In the genomic region with DNA sequence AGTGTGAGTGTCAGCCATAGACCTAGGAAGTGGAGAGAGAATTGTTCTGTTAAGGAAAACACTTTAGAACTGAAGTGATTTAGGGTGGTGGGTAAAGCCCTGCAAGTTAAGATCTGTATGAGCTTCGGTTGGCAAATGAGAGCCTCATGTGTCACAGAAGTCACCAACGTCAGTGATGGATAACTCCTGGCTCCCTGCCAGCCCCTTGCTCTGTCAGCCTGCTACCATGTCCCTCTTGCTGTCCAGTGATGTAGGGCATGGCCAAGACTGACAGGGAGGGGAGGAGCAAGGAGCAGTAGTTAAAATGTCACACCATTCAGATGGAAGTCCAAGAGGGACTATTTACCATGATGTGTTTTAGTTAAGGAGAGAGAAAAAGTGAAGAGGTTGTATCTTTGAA, we compare ENCODE assay signal across 29 mouse cellular contexts. TPM values are rescaled to one million over a fixed set of nuclear protein-coding genes. Genes with fewer than 3 reads are reported as not detected.
DNase-seq lines count a peak whose midpoint lies in the region; ATAC-seq and TF ChIP-seq lines count a peak whose summit lies in the region.
"Had no signal": no experiment of that assay in that cellular context is flagged by ENCODE, and none has a peak within 500 bp of the region (broad histone marks: within the 10 kb centered on the region; RNA-seq: fewer than 3 reads in every experiment).

No protein-coding gene starts in this region.

- TF ChIP-seq CTCF in liver, postnatal 0 days (IDR thresholded peaks at IDR 0.05; ENCODE audit: low read depth): no peak

- no peak for ATAC-seq in liver, postnatal 0 days
- ATAC-seq: forebrain, embryonic 15.5 days; inflammation-experienced regulatory T-cells, adult 6 months had no signal

- no peak overlapping the region for H3K4me3 ChIP-seq in liver, postnatal 0 days (ENCODE audit: low read depth, low read length)
- H3K4me3 ChIP-seq: embryonic facial prominence, embryonic 15.5 days; forebrain, embryonic 15.5 days; heart, embryonic 15.5 days; limb, embryonic 13.5 days; liver, embryonic 13.5 days had no signal

- H3K9me3 ChIP-seq in liver, postnatal 0 days (ENCODE audit: low read length): no peaks in the 10 kb centered on the region
- H3K9me3 ChIP-seq: embryonic facial prominence, embryonic 15.5 days; forebrain, embryonic 15.5 days; heart, embryonic 15.5 days; limb, embryonic 13.5 days had no signal

- TF ChIP-seq EP300 in liver, postnatal 0 days (IDR thresholded peaks at IDR 0.05; ENCODE audit: low read depth): no peak

- 40% methylated on average over 2 of the region's 2 CpGs for WGBS in liver, postnatal 0 days (ENCODE audit: insufficient replicate concordance)

- DNase-seq in cerebellum, postnatal 14 days: peak; percentile 31 to 62
- no peak for DNase-seq in cerebellum, adult 9-10 months
- DNase-seq in kidney, postnatal 36 days: peak; percentile 17 to 56
- DNase-seq in kidney, adult 11 months: no peak
- peak; percentile 22 for DNase-seq in 3T3-L1 (ENCODE audit: low read depth, low spot score)
- peak; percentile 45 for DNase-seq in adrenal gland, adult 2 months
- DNase-seq in liver, postnatal 0 days: no peak
- no peak for DNase-seq in ovary, postnatal 36 days (ENCODE audit: low spot score)
- DNase-seq: cerebellum, adult 2 months; layer of hippocampus, postnatal 36 days; liver, embryonic 13.5 days; right cerebral cortex, adult 18-20 months; right cerebral cortex, postnatal 4 days; thymus, adult 18-20 months had no signal

- H3K4me2 ChIP-seq in liver, postnatal 0 days (ENCODE audit: low read depth, low read length): no peak overlapping the region
- H3K4me2 ChIP-seq: embryonic facial prominence, embryonic 15.5 days; forebrain, embryonic 15.5 days; heart, embryonic 15.5 days; hindbrain, embryonic 14.5 days; limb, embryonic 13.5 days; liver, embryonic 13.5 days; midbrain, embryonic 11.5 days had no signal

- no peak overlapping the region for H3K9ac ChIP-seq in liver, postnatal 0 days (replicated peaks)
- H3K9ac ChIP-seq: embryonic facial prominence, embryonic 15.5 days; forebrain, embryonic 15.5 days; heart, embryonic 15.5 days; hindbrain, embryonic 14.5 days; limb, embryonic 13.5 days; liver, embryonic 13.5 days had no signal

- H3K27ac ChIP-seq in liver, postnatal 0 days (ENCODE audit: low read depth): no peak overlapping the region
- H3K27ac ChIP-seq: embryonic facial prominence, embryonic 15.5 days; forebrain, embryonic 15.5 days; heart, embryonic 15.5 days; hindbrain, embryonic 14.5 days; kidney, postnatal 0 days; limb, embryonic 13.5 days; liver, embryonic 13.5 days had no signal

- no peaks in the 10 kb centered on the region for H3K4me1 ChIP-seq in liver, postnatal 0 days (ENCODE audit: insufficient read depth)
- H3K4me1 ChIP-seq: heart, embryonic 15.5 days; liver, embryonic 13.5 days had no signal

- no peaks in the 10 kb centered on the region for H3K36me3 ChIP-seq in liver, postnatal 0 days (replicated peaks; ENCODE audit: insufficient read depth, low read length)
- H3K36me3 ChIP-seq: embryonic facial prominence, embryonic 15.5 days; forebrain, embryonic 15.5 days; heart, embryonic 15.5 days; limb, embryonic 13.5 days; liver, embryonic 13.5 days had no signal

- H3K27me3 ChIP-seq in liver, postnatal 0 days (ENCODE audit: insufficient read depth, low read length): no peaks in the 10 kb centered on the region
- H3K27me3 ChIP-seq: embryonic facial prominence, embryonic 15.5 days; forebrain, embryonic 15.5 days; heart, embryonic 15.5 days; liver, embryonic 13.5 days had no signal

RNA-seq across cellular contexts. Expression of a gene that starts 14.6 kb away (rescaled TPM):
- not detected for total RNA-seq in adrenal gland, adult 2 months (2021)
- polyA plus RNA-seq in adrenal gland, adult 2 months (2012; rRNA removed): not detected in 2 replicates
- not detected in 2 replicates for polyA plus RNA-seq in liver, postnatal 0 days (2015; fragmentation: Nextera tagmentation; extraction: Ambion mirVana)
- total RNA-seq: common myeloid progenitor, adult 5-6 weeks; ES-E14; gastrocnemius, postnatal 4 days; layer of hippocampus, adult 8-10 months; layer of hippocampus, postnatal 36 days; midbrain, postnatal 0 days had no signal
- polyA plus RNA-seq: embryonic facial prominence, embryonic 15.5 days; inflammation-experienced regulatory T-cells, adult 6 months; liver, embryonic 13.5 days; lung, embryonic 16.5 days; midbrain, embryonic 11.5 days; stomach, embryonic 14.5 days had no signal

RNA-seq across cellular contexts. Expression of a gene that starts 43.2 kb away (rescaled TPM):
- under 1 TPM; 0.20 to 0.48 TPM for total RNA-seq in adrenal gland, adult 2 months (2021)
- polyA plus RNA-seq in adrenal gland, adult 2 months (2012; rRNA removed): not detected in 2 replicates
- 0.43 TPM in 2 replicates for polyA plus RNA-seq in liver, postnatal 0 days (2015; fragmentation: Nextera tagmentation; extraction: Ambion mirVana)

Comparison
In these comparisons a context has a peak if more than half of its experiments do, and no peak if none do; other contexts are left out.
1. DNase-seq: peak in cerebellum, postnatal 14 days (2 of 2), kidney, postnatal 36 days (2 of 2), 3T3-L1 (single experiment) and adrenal gland, adult 2 months (single experiment); none in cerebellum, adult 9-10 months (single experiment), kidney, adult 11 months (single experiment), liver, postnatal 0 days (single experiment) and ovary, postnatal 36 days (single experiment).